In genomic region chr13:97662741-97663140, GRCm38 (mm10) we compare ENCODE assay signal across 8 mouse cellular contexts.
DNase-seq lines count a peak whose midpoint lies in the region; ATAC-seq and TF ChIP-seq lines count a peak whose summit lies in the region.

No protein-coding gene starts in this region.

- H3K27ac ChIP-seq in midbrain, postnatal 0 days (ENCODE audit: low read depth, low read length): no peak overlapping the region
- no peak overlapping the region for H3K27ac ChIP-seq in midbrain, embryonic 11.5 days (ENCODE audit: low read depth, low read length)
- no peak overlapping the region for H3K27ac ChIP-seq in forebrain, embryonic 13.5 days

- no peaks in the 10 kb centered on the region for H3K9me3 ChIP-seq in midbrain, postnatal 0 days (ENCODE audit: low read length)
- H3K9me3 ChIP-seq in midbrain, embryonic 11.5 days (ENCODE audit: control insufficient read depth, low read length): no peaks in the 10 kb centered on the region
- H3K9me3 ChIP-seq in forebrain, embryonic 13.5 days (replicated peaks): no peaks in the 10 kb centered on the region

- no peak overlapping the region for H3K4me2 ChIP-seq in midbrain, postnatal 0 days (ENCODE audit: low read depth, low read length, poor library complexity, severe bottlenecking)
- no peak overlapping the region for H3K4me2 ChIP-seq in midbrain, embryonic 11.5 days
- no peak overlapping the region for H3K4me2 ChIP-seq in forebrain, embryonic 13.5 days

- peak; percentile 29 for DNase-seq in embryo, embryonic 11 days
- DNase-seq in embryo, embryonic 9.5 days (ENCODE audit: extremely low spot score): no peak
- peak; percentile 76 for DNase-seq in midbrain, postnatal 0 days (ENCODE audit: low spot score)
- DNase-seq in midbrain, embryonic 11.5 days (ENCODE audit: low spot score, missing footprints): no peak
- peak; percentile 81 for DNase-seq in heart, adult 8-10 months (ENCODE audit: low spot score)
- DNase-seq in lung, postnatal 10 days: peak; percentile 64
- no peak for DNase-seq in spleen, adult 12 weeks (ENCODE audit: low spot score)

- no peak for TF ChIP-seq CTCF in midbrain, postnatal 0 days (IDR thresholded peaks at IDR 0.05)

- no peaks in the 10 kb centered on the region for H3K36me3 ChIP-seq in midbrain, postnatal 0 days (ENCODE audit: insufficient read depth, low read length)
- no peaks in the 10 kb centered on the region for H3K36me3 ChIP-seq in midbrain, embryonic 11.5 days (ENCODE audit: control insufficient read depth, insufficient read depth, low read length)
- no peaks in the 10 kb centered on the region for H3K36me3 ChIP-seq in forebrain, embryonic 13.5 days (ENCODE audit: poor library complexity, severe bottlenecking)

- no peak overlapping the region for H3K4me3 ChIP-seq in midbrain, postnatal 0 days (ENCODE audit: low read depth, low read length)
- no peak overlapping the region for H3K4me3 ChIP-seq in midbrain, embryonic 11.5 days (ENCODE audit: low read depth, low read length)
- H3K4me3 ChIP-seq in forebrain, embryonic 13.5 days: no peak overlapping the region

- H3K27me3 ChIP-seq in midbrain, postnatal 0 days (ENCODE audit: insufficient read depth, low read length): no peaks in the 10 kb centered on the region
- no peaks in the 10 kb centered on the region for H3K27me3 ChIP-seq in midbrain, embryonic 11.5 days (ENCODE audit: control insufficient read depth, insufficient read depth, low read length)
- H3K27me3 ChIP-seq in forebrain, embryonic 13.5 days: no peaks in the 10 kb centered on the region

- WGBS in midbrain, postnatal 0 days: 74% methylated on average over 8 of the region's 8 CpGs
- 82% methylated on average over 8 of the region's 8 CpGs for WGBS in midbrain, embryonic 11.5 days
- WGBS in forebrain, embryonic 13.5 days: 77% methylated on average over 8 of the region's 8 CpGs

- no peaks in the 10 kb centered on the region for H3K4me1 ChIP-seq in midbrain, postnatal 0 days (ENCODE audit: insufficient read depth, low read length)
- H3K4me1 ChIP-seq in midbrain, embryonic 11.5 days (ENCODE audit: control insufficient read depth, insufficient read depth, low read length): peaks cover 2% of the 10 kb centered on the region; the same call in 1 of the 2 replicates
- peaks cover 6% of the 10 kb centered on the region for H3K4me1 ChIP-seq in forebrain, embryonic 13.5 days

- no peak for ATAC-seq in midbrain, postnatal 0 days (ENCODE audit: low FRiP score)
- no peak for ATAC-seq in midbrain, embryonic 11.5 days (ENCODE audit: low FRiP score)
- ATAC-seq in forebrain, embryonic 13.5 days: no peak

- no peak overlapping the region for H3K9ac ChIP-seq in midbrain, postnatal 0 days (replicated peaks; ENCODE audit: low read length, poor library complexity, severe bottlenecking)
- H3K9ac ChIP-seq in midbrain, embryonic 11.5 days (ENCODE audit: low read length): no peak overlapping the region
- no peak overlapping the region for H3K9ac ChIP-seq in forebrain, embryonic 13.5 days

Comparison
In these comparisons a context has a peak if more than half of its experiments do, and no peak if none do; other contexts are left out.
1. DNase-seq: peak in embryo, embryonic 11 days (single experiment), midbrain, postnatal 0 days (single experiment), heart, adult 8-10 months (single experiment) and lung, postnatal 10 days (single experiment); none in embryo, embryonic 9.5 days (single experiment), midbrain, embryonic 11.5 days (single experiment) and spleen, adult 12 weeks (single experiment).